Mouse (Mus musculus) ovary, postnatal 14 days (tissue): Measurements from ENCODE around the gene Rnf157.
"Not testable (repeated sequence)": the region's sequence is repeated elsewhere in the genome, so short reads cannot be mapped to it uniquely, and the experiment has no call there.

Experiments
- DNase-seq: peaks from one replicate; pipeline ENCODE4 v3.0.0; 2022; ENCODE audit warnings: low spot score

The Rnf157 gene

DNA sequence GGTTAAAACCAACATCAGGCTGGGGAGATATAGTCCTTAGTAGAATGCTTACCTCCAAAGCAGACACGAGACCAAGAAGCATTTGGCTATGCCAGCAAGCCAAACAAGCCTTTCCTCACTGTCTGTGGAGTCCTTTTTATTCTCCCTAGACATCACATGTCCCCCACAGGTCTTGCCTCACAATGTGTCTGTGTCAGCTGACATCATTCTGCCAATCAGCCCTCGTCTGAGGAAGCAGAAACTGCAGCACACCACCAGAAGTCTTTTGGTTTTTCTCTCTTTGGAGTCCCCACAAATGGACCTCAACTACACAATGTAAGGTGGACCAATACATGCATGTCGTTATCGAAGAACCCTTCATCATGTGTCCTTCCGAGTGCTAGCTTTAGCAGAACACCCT lies 4.2 kb upstream of the Rnf157 start:
- no peak for DNase-seq

DNA sequence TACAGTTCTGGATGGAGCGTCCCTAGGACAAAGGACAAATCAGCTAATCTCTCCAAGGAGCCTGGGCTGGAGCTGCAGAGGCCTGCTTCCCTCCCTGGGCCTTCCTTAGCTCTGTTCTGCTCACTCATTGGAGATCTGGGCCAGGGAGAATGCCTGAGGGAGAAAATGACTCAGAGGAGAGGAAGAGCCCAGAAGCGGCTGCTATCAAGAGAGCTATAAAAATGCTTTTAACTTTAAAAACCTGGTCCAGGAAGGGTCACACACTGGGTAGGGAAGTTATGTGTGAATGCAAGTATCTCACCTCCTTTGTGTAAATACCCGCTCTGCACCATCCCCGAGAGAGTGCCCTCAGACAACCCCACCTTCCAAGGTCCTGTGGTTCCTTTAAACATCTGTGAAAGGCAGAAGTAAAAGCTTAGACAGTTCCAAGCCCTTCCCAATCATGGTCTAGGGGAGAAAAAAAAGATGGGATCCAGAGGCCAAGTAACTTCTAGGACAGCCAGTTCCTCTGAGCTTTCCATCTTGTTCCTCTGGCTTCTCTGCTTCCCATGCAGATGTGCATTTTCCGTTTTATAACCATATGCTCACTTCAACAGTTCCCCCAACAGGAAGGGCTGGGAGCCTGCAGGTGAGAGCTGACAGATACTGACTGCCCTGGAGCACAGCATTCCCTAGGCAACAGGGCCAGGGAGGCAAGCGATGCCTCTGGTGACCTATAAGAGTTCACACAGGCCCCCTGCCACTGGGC lies 3.5 kb upstream of the Rnf157 start:
- DNase-seq, result no peak

DNA sequence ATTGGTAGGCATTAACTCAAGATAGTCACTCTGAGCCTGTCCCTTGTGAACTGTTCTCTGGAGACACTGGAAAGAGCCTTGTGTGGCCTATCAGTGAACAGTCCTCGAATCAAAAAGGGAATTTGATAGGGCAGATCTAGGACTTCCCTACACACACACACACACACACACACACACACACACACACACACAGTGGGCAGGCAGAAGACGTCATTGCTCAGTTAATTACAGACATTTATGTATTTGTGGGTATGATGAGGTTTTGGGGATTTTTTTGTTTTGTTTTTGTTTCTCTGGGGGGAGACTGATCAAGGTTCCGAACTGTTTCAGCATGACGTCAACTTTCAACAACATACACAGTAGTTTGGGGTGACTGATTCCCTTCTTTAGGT lies 795 bp upstream of the Rnf157 start:
- no peak for DNase-seq

DNA sequence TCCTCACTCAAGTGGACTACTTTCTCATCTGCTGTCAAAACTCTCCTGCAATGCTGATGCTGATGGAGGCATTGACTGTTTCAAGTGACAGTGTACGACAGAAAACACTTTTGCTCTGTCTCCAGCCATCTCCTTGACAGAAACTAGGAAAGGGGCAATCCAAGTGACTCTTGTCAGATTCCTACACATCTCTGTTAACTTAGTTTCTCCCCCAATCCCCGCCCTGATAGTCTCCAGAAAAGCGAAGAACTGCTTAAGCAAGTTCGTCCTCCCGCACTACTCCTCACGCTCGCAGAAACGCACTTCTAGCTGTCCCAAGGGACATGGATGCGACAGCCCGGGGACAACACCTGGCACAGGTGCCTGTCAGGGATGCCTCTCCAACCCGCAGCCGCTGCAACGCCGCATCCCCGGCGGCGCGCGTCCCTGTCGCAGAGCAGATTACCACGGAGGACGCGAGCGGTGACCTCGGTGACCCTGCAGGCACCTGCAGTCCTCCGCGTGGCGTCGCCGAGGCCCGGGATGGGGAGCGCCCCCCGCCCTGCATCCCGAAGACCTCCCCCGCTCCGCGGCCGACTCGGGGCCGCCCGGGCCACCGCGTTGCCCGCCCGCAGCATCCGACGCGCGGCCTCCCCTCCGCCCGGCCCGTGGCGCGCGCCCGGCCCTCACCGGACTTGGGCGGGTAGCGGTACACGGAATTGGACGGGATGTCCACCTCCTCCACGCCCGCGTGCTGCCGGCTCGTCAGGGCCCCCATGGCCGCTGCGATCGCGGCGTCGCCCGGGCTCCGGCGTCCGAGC lies 604 bp downstream of the Rnf157 start:
- no peak for DNase-seq

DNA sequence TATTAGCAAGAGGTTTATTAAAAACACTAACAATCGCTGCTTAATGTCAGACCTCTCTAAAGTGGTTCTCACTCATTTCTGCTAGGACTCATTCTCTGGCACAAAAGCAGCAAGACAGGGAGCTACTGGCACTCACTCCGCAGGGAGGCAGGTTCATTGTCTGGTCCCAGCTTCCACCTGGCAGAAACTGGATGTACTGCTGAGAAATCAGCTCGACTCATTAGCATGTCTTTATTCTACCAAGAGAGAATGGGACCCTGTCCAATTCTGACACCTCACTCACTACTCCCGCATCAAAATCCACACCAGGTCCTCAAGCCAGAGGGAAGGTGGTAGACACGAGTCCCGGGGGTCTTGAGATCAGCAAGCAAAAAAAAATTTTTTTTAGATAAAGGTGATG lies 1.2 kb downstream of the Rnf157 start:
- no peak for DNase-seq

DNA sequence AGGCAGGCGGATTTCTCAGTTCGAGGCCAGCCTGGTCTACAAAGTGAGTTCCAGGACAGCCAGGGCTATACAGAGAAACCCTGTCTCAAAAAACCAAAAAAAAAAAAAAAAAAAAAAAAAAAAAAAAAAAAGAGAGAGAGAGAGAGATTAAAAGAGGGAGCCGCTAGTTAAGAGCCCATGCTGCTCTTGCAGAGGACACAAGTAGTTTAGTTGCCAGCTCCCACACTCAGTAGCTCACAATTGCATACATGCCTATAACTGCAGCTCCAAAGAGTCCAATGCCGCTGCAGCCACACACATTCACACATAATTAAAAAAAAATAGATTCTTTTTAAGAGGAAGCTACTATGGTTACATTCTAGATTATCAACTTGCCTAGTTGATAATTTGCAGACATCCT lies 2.4 kb downstream of the Rnf157 start:
- DNase-seq, result not testable (repeated sequence)

DNA sequence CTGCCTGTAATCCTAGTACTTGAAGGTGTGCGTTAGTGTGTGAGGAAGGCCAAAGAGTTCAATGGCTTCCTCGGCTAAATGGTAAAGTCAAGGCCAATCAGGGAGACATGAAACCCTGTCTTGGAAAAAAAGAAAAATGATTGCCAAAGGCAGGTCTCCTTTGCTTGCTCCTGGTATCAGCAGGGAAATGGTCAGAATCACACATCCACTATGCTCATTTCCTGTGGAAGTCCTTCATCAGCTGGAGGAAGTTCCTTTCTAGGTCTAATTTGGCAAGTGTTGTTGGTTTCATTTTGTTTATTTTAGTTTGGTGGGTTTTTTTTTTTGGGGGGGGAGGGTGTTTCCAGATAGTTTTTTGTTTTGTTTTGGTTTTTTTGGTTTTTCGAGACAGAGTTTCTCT lies 3.8 kb downstream of the Rnf157 start:
- DNase-seq, result no peak

DNA sequence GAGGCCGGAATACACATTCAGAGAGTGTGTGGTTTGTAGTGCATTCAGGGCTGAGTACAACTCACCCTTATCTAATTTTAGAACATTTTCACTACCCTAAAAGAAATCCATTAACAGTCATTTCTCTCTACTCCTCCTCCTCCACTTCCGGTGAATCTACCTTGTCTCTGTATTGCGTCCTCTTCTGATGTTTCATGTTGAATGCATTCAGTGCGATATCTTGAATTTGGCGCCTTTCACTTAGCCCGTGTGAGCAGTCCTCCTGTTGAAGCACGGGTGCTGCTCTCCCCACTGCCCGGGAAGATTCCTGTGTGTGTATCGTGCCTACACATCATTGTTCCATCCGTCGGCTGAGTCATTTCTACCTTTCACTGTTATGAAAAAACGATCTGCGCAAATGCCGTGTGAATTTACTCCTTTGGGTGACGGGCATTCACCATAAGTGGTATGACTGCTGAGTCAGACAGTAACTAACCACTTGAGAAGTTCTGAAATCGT lies 6.6 kb downstream of the Rnf157 start:
- no peak for DNase-seq

DNA sequence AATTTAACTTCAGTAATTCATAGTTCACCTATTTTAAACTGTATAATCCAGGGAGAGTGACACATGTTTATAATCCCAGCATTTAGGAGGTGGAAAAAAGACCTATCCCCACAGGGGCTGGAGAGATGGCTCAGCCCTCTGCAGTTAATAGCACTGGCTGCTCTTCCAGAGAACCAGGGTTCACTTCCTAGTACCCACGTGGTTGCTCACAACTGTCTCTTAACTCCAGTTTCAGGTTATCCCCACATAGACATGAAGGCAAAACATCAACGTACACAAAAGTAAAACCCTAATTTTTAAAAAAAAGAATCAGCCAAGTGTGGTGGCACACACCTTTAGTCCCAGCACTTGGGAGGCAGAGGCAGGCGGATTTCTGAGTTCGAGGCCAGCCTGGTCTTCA lies 7.2 kb downstream of the Rnf157 start:
- DNase-seq, result no peak

DNA sequence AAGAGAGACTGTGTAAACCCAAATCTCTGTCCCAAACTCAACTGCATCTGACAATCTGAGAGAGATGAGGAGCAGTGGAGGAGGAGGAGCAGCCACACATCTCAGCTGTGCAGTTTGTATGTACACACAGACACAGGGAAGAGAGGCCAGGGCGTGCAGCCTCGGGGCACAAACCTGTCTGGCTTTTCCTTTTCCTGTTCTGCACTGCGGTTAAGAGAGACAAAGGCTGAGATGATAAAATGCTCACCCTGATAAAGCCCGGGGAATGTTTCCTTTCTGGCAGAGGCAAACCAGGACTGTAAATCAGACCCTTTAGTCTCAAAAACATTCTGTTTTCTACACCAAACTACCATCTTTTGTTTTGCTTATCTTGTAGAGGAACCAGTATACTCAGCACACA lies 12.3 kb downstream of the Rnf157 start:
- no peak for DNase-seq

DNA sequence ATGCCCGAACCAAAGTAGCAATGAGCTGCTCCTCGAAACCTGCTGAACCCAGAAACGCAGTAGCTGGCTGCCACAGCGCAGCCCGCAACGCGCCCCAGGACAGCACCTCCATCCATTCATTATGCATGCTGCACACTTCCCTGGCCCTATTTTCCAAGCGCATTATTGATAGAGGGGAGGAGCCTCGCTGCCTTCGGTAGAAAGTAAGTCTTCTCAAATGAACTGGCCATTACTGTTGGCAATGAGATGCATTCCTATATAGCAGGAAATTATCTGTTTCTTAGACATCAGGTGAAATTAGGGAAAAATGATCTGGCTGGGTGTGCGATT lies 14.5 kb downstream of the Rnf157 start:
- no peak for DNase-seq

DNA sequence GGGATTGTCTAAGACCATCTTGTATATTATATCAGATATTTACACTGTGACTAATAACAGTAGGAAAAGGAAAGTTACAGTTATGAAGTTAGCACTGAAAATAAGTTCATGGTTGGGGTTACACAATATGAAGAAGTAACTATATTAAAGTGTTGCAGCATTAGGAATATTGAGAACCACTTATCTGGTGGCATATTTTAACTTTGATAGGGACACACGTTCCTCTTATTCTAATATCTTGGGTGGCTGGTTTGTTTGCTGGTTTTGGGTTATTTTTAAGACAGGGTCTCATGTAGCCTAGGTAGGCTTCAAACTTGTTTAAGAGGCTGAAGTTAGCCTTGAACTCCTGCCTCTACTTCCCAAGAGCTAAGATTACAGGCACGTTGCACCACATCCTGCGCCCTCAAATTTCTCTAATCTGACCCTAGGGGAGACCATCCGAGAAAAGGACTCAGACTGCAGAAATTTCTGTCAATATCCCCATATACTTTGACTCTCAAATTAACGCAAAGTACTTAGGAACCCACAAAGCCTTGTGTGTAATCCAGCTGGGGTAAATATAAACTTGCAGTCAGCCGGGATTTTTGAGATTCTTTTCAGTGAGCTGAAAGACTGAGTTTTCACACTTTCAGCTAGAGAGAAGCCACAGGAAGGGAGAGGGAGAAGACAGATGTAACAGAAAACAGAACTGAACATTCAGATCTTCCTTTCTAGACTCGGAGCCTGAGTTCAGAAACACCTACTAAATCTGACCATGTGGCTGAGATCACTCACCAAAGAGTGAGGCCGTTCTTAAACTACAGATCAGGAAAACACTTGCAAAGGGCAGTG lies 15.1 kb downstream of the Rnf157 start:
- DNase-seq, result no peak

DNA sequence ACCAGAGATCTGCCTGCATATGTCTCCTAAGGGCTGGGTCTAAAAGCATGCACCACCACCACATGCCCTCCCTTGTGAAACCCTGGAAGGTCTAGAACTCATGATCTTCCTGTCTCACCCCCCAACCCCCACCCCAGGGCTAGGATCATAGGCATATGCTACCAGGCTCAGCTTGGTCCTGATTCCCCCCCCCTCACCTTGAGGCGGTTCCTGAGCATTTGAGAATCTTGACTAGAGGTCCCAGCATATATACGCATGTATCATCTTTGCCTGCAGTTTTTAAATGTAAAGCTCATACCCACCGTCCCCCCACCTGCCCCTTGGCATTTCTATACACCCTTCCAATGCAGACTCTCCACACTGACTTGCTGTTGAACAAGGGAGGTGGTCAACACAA lies 15.9 kb downstream of the Rnf157 start:
- no peak for DNase-seq

DNA sequence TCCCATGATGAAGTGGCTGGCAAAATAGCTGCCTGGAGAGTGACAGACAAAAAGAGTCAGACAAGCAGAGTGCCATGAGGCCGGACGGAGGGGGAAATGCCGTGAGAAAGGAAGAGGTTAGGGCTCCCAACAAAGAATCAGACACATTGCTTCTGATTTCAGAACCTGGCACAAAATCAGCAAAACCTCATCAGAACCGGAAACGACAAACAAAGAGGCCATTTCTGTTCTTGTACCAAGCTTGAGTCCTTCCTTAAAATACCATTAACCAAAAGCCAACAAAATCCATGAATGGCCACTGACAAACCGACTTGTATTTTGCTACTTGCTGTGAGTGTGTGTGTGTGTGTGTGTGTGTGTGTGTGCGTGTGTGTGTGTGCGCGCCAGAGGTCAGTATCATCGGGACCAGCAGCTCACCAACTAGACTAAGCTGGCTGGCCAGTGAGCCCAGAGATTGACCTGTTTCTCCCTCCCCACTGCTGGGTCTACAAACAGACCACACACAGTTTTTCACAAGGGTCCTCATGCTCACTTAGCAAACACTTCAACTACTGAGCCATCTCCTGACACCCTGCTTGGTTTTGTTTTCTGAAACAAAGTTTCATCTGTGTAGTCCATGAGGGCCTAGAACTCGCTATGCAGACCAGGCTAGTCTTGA lies 16.4 kb downstream of the Rnf157 start:
- DNase-seq, result no peak

DNA sequence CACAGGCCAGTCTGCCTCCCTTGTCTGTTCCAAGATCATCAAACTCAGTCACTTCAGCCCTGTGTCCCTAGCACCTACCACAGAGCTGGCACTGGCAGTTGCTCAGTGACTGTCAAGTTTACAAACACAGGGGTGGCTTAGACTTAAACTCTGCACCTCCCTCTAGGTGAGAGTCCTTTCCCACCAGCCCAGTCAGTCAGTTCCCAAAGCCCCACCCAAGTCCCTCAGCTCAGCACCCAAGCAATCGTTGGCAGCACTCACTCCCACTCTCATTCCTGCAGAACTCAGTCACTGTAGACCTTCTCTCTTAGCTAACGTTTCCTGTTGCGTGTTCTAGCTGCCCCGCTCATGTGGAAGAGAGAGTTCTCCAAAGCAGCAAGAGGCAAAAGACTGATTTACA lies 18.1 kb downstream of the Rnf157 start:
- no peak for DNase-seq

DNA sequence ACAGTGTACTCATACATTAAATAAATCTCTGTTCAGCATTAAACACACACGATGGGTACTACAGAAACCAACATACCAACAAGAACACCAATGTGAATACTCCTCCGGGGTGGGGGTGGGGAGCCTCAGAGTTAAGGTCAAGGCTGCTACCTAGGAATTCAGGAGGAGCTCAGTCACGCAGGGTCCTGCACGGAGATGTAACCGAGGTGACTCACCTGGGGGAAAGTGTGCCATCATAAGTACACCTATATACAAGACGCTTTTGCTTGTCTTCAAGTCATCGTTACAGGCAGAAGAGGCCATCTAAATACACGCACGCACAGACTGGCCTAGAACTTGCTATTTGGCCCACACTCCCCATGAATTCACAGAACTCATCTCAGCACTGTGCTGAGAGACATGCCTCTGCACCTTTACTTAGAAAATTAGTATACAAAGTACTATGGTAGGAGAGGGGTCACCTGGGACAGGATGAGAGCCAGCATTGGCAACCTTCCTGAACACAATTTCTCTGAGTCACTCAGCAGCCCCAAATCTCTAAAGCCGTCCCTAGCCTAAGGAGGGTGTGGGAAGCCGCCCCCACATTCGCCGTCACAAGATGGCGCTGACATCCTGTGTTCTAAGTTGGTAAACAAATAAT lies 23.9 kb downstream of the Rnf157 start:
- no peak for DNase-seq

DNA sequence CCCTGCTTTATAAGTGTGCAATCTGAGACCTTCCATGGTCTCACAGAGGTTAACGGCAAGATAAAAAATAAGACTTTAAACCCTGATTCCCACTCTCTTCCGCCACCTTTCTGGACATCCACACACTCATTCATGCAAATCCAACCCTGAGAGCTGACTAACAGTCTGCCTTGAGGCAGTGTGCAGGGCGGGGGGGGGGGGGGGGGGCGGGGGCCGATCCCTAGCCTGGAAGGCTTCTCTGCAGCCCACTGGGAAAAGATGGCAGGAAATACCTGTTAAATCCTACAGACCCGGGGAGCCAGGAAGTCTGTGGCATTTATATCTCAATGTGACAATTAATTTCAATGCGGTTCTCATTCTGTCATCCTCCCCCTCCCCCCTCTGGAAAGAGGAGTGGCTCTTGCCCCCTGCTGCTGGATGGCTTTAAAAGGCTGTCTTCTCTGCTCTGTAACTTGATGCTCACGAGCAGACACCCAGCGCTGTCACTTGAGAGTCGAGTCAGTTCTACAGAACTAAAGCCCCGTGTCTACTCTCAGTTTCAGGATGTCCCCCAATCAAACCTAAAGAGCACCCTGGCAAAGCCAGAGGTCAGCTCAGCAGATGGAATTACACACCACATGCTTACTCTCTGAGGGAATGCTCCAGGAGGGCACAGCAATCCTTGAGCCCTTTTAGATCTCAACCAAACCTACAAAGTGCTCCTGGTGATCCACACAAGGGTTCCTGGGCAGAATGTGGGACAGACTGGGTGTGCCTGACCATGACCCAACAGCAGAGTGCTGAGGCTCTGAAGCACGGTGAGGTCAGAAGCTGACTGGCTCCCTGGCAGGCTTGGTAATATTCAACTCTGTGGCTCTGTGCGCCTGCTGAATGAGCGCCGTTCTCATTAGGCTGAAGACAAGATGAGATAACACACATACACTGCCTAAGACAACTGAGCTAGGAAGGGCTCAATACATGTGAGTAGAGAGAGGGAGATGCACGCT lies 25.5 kb downstream of the Rnf157 start:
- DNase-seq, result no peak

DNA sequence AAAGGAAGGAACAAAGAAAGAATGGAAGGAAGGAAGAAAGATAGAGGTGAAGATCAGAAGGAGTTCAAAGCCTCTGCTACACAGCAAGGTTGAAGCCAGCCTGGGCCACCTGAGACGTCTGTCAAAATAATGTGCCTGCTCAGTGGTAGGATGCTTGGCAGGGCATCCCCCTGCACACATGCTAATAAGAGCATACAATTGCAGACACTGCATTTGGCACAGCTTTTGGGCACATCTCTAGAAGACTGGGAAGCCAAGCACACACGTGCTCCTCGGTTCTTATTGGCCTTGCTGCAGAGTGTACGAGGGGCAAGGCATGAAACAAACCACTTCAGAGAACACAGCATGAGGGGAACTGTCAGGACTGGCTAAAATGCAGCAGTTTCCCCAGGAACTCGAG lies 26.8 kb downstream of the Rnf157 start:
- no peak for DNase-seq

DNA sequence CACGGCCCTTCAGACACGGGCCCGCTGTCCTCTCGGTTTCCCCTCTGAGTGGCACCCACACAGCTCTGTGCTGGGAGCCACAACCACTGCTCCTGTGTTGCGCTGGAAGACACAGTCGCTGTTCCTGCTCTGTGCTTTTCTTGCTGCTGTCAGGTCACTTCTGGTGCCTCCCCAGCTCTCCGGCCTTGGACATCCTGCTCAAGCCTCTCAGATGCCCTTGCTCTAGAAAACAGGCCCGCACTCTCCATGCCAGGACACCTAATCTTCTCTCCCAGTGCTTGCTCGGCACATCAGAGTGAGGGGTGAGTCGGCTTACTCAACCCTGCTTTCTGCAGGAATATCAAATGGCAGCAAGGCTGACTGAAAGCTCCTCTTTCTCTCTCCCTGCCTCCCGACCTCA lies 28.7 kb downstream of the Rnf157 start:
- DNase-seq, result no peak

DNA sequence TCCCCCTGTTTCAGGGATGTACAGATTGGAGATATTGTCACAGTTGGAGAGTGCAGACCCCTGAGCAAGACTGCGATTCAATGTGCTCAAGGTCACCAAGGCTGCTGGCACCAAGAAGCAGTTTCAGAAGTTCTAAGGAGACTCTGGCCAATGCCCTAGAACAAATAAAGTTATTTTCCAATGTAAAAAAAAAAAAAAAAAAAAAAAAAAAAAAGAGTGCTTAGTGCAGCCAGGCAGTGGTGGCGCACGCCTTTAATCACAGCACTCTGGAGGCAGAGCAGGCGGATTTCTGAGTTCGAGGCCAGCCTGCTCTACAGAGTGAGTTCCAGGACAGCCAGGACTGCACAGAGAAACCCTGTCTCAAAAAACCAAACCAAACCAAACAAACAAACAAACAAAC lies 29.8 kb downstream of the Rnf157 start:
- not testable (repeated sequence) for DNase-seq

DNA sequence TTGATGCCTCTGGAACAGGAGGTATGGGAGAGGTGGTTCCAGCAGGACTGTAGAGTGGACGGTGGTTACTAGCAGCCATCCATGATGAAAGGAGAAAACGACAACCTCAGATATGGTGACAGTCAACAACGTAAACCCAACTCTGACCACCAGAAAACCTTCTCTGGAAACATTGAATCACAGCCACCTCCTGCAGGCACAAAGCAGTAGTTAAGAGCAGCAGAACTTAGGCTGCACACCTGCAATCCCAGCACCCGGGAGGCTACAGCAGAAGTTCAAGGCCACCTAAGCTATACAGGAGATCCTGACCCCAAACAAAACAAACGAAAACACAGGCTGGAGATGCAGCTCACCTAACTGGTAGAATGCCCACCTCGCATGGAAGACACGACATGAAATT lies 32.1 kb downstream of the Rnf157 start:
- no peak for DNase-seq
